Mouse (Mus musculus) brain, embryonic 14.5 days (tissue): ENCODE data around the gene Slfn8.

Experiments
- CTCF ChIP-seq: fragments of 200-500 bp; IDR thresholded peaks from 2 replicates; pipeline ENCODE4 v1.5.1; 2012; ENCODE audit warnings: inconsistent platforms, mild to moderate bottlenecking, moderate library complexity, borderline replicate concordance; ENCODE audit not compliant: insufficient read depth, insufficient read length; ENCODE audit errors: extremely low read depth
- POLR2A ChIP-seq: fragments of 200-500 bp; IDR thresholded peaks from 2 replicates; pipeline ENCODE4 v1.6.1; 2012; ENCODE audit warnings: mild to moderate bottlenecking, inconsistent platforms, borderline replicate concordance; ENCODE audit not compliant: poor library complexity, insufficient read depth, insufficient read length, severe bottlenecking; ENCODE audit errors: extremely low read depth

GRCm38 (mm10) chr11:83039156-83039555 lies 18.5 kb upstream of the Slfn8 start:
- no peak for TF ChIP-seq POLR2A
- no peak for TF ChIP-seq CTCF
